Mouse (Mus musculus) embryonic facial prominence, embryonic 10.5 days (tissue): Measurements from ENCODE around the gene Dip2c. TPM values are rescaled to one million over a fixed set of nuclear protein-coding genes. Genes with fewer than 3 reads are reported as not detected.

ENCODE experiments used
- DNase-seq: peaks from one replicate; pipeline ENCODE4 v3.0.0-alpha.2; 2017; ENCODE audit warnings: low spot score
- H3K27ac ChIP-seq: fragments of 300-500 bp; sonication (generic); replicated peaks from 2 replicates; pipeline ENCODE4 v1.5.1; 2016; ENCODE audit warnings: mild to moderate bottlenecking
- H3K27me3 ChIP-seq: fragments of 300-500 bp; sonication (generic); replicated peaks from 2 replicates; pipeline ENCODE4 v1.6.1; 2016; ENCODE audit warnings: low read depth, mild to moderate bottlenecking; ENCODE audit not compliant: poor library complexity, severe bottlenecking
- H3K36me3 ChIP-seq: fragments of 300-500 bp; sonication (generic); replicated peaks from 2 replicates; pipeline ENCODE4 v1.6.1; 2016; ENCODE audit warnings: mild to moderate bottlenecking, moderate library complexity
- H3K4me1 ChIP-seq: fragments of 300-500 bp; sonication (generic); 2 replicates; pipeline ENCODE4 v1.6.1; 2016
- H3K4me3 ChIP-seq: fragments of 300-500 bp; sonication (generic); 2 replicates; pipeline ENCODE4 v1.5.1; 2016; ENCODE audit warnings: mild to moderate bottlenecking, moderate library complexity
- H3K9me3 ChIP-seq: fragments of 300-500 bp; sonication (generic); 2 replicates; pipeline ENCODE4 v1.6.1; 2016; ENCODE audit warnings: mild to moderate bottlenecking
- WGBS: fragments of 180-500 bp; shearing (Covaris S2); methylation state at CpG from one replicate; pipeline ENCODE4 v1.1.7; 2016; 5-methylcytosine and 5-hydroxymethylcytosine counted together
- polyA plus RNA-seq: library from polyadenylated mRNA; unstranded; fragments of >200 nt; fragmentation: Nextera tagmentation; extraction: Ambion mirVana; gene quantifications from 2 replicates; pipeline ENCODE4 v1.2.1, GENCODE M21; 2016

Dip2c gene
- polyA plus RNA-seq, 1 experiment from 2014 or later = 4.6 TPM

DNA sequence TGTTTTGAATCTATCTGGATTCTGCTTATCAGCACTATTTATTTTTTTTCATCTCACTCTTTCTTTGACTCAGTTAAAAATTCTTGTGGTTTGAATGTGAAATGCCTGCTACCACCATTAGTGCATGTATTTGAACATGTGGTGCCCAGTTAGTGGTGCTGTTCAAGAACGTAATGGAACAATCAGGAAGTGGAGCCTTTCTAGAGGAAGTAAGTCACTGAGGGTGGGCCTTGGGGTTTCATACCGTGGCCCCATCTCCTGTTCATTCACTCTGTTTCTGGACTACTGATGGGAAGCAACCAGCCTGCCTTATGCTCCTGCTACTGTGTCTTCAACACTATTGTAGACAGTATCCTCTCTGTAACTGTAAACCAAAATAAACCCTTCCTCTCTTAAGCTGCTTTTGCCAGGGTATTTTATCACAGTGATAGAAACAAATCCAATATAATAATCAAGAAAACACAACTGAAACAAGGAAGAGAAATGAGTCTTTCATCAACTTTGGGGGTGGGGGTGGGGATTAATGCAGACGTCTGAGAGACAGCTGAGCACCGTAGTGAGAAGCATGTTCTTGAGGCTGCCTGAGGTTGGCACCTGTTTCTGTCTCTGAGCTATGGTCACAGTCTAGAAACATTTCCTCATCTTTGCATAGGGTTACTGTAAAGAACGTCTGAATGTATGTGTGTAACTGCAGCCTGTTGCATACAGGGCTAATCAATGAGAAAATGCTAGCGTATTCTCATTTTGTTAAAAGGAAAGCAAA is 323.2 kb downstream of the Dip2c start:
- no peak overlapping the region for H3K4me3 ChIP-seq

DNA sequence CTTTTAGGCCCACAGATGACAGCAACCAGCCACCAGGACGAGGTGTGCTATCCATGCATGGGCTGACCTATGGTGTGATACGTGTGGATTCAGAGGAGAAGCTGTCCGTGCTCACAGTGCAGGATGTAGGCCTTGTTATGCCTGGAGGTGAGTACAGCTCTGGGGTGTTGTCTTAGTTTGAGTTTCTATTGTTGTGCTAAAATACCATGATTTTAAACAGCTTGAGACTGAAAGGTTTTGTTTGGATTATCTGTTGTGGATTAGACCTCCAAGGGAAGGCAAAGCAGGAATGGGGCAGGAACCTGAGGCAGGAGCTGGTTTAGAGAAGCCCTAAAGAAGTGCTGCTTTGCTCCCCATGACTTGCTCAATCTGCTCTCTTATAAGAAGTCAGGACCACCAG is 325.0 kb downstream of the Dip2c start:
- Histone ChIP-seq H3K4me3 (no peak overlapping the region), H3K36me3 (peaks cover 9% of the 10 kb centered on the region; the same call in 1 of the 2 replicates), H3K4me1 (no peaks in the 10 kb centered on the region), H3K9me3 (no peaks in the 10 kb centered on the region), H3K27ac (no peak overlapping the region), H3K27me3 (no peaks in the 10 kb centered on the region)
- DNase-seq = no peak
- WGBS = 66% methylated on average over 3 of the region's 3 CpGs

More for the DNA sequence above, 323.2 kb downstream of the Dip2c start:
- H3K27ac ChIP-seq = no peak overlapping the region
- H3K4me1 ChIP-seq = no peaks in the 10 kb centered on the region
- WGBS = 83% methylated on average over 6 of the region's 6 CpGs
- no peaks in the 10 kb centered on the region; the same call in 1 of the 2 replicates for H3K36me3 ChIP-seq
- H3K9me3 ChIP-seq = no peaks in the 10 kb centered on the region
- no peak for DNase-seq
- no peaks in the 10 kb centered on the region for H3K27me3 ChIP-seq

DNA sequence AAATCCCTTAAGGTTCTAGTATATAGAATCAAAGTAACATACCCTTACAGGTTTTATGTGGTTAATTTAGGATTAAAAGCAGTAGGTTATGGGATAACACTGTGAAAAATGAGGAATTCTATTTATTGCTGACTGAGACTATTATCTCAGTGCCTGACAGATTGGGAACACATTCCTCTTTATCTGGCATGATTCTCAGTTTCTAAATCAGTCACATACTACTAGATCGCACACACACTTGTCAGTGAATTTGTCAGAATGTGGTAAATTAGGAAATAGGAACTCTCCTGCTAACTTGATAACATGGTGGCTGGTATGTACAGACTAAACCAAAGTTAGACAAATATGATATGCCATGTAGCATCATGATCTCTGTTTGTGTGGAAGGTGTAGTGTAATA is 334.9 kb downstream of the Dip2c start:
- WGBS = 92% methylated on average over 1 of the region's 1 CpGs
- Histone ChIP-seq H3K27ac (no peak overlapping the region), H3K36me3 (peaks cover 14% of the 10 kb centered on the region), H3K27me3 (no peaks in the 10 kb centered on the region), H3K9me3 (no peaks in the 10 kb centered on the region), H3K4me3 (no peak overlapping the region), H3K4me1 (no peaks in the 10 kb centered on the region)
- no peak for DNase-seq

DNA sequence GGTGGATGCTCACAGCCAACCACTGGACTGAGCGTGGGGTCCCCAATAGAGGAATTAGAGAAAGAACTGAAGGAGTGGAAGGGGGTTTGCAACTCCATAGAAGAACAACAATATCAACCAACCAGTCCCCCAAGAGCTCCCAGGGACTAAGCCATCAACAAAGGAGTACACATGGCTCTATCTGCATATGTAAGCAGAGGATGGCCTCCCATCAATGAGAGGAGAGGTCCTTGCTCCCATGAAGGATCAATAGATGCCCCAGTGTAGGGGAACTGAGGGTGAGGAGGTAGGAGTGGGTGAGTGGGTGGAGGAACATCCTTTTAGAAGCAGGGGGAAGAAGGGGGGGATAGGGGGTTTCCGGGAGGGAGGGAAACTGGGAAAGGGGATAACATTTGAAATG is 356.4 kb downstream of the Dip2c start:
- H3K27me3 ChIP-seq = no peaks in the 10 kb centered on the region
- no peak overlapping the region for H3K27ac ChIP-seq
- WGBS = 69% methylated on average over 2 of the region's 2 CpGs
- no peak for DNase-seq
- no peak overlapping the region for H3K4me3 ChIP-seq
- no peaks in the 10 kb centered on the region for H3K4me1 ChIP-seq
- no peaks in the 10 kb centered on the region for H3K9me3 ChIP-seq
- H3K36me3 ChIP-seq = peaks cover 8% of the 10 kb centered on the region

DNA sequence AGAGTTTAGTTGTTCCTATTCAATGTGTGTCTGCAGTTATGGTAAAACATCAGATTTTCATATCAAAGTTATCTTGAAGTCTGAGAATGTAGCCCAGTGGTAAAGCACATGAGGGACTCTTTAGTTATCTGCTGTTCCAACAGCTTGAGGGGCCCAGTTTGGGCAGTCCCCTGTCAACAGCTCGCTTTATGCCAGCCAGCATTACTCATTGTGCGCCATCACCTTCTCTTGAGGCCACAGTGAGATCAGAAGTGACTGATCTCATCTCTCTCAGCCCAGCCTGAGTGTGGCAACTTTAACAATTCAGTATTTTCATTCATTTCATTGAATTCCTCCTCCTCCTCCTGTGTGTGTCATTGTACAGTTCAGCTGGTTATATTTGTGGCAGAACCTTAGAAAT is 359.6 kb downstream of the Dip2c start:
- WGBS = 88% methylated on average over 2 of the region's 2 CpGs

DNA sequence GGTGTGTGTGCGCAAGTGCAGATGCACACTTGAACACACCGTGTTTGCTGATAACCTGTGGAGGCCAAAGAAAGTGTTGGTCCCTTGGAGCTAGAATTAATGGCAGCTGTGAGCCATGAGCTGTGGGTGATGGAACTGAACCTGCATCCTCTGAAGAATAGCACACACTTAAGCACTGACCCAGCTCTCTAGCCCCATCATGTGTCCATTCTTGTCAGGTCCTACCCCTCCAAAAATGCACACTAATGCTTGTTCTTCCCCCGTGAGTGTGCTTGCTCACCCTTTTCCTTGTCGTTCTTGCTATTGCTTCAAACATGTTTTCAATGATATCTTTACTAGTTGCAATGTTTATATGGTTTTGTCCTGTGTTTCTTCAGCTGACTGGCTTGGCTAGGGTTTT is 360.2 kb downstream of the Dip2c start:
- Histone ChIP-seq H3K27ac (no peak overlapping the region), H3K9me3 (no peaks in the 10 kb centered on the region), H3K36me3 (no peaks in the 10 kb centered on the region), H3K27me3 (no peaks in the 10 kb centered on the region), H3K4me1 (no peaks in the 10 kb centered on the region), H3K4me3 (no peak overlapping the region)
- DNase-seq = peak; percentile 15
- 56% methylated on average over 4 of the region's 4 CpGs for WGBS

More for the DNA sequence above, 359.6 kb downstream of the Dip2c start:
- H3K27me3 ChIP-seq = no peaks in the 10 kb centered on the region
- no peak overlapping the region for H3K27ac ChIP-seq
- no peaks in the 10 kb centered on the region for H3K36me3 ChIP-seq
- H3K9me3 ChIP-seq = no peaks in the 10 kb centered on the region
- no peak for DNase-seq
- H3K4me3 ChIP-seq = no peak overlapping the region
- H3K4me1 ChIP-seq = no peaks in the 10 kb centered on the region

DNA sequence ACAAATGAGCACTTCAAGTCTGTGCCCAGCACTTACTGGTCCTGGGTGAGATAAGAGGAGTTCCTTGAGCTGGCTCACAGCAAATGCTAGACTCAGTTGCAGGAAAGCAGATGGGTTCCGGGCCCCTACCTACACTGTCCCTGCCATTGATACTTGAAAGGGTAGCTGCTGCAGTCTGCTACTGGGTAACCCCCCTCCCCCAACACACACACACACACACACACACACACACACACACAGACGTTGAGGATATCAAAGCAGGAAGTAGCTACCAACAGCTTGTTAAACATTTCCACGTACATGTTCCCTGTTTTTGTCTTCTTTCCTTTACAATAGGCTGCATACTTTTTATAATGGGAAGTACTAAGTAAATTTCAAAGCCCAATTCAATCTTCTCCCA is 361.6 kb downstream of the Dip2c start:
- Histone ChIP-seq H3K27ac (no peak overlapping the region), H3K4me1 (no peaks in the 10 kb centered on the region), H3K27me3 (no peaks in the 10 kb centered on the region), H3K36me3 (no peaks in the 10 kb centered on the region), H3K9me3 (no peaks in the 10 kb centered on the region), H3K4me3 (no peak overlapping the region)
- no peak for DNase-seq
- WGBS = 70% methylated on average over 3 of the region's 3 CpGs

DNA sequence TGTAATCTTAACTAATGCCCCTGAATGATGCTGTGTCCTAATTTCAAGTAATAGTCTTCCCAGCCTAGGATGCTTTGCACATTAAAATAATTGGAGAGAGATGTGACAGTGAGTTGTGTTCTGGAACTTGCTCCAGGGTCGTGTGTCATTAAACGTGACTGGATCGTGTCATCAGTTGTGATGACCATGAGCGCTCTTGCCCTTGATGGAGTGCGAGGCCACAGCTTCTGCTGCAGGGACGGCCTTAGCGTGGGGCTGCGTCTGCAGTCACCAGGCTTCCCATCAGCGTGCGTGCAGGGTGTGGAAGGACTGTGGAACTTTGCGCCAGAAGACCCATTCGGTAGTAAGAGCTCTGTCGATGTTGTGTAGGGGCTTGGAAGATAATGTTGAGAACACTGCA is 372.4 kb downstream of the Dip2c start:
- H3K27me3 ChIP-seq = no peaks in the 10 kb centered on the region
- 95% methylated on average over 13 of the region's 13 CpGs for WGBS
- H3K27ac ChIP-seq = no peak overlapping the region

DNA sequence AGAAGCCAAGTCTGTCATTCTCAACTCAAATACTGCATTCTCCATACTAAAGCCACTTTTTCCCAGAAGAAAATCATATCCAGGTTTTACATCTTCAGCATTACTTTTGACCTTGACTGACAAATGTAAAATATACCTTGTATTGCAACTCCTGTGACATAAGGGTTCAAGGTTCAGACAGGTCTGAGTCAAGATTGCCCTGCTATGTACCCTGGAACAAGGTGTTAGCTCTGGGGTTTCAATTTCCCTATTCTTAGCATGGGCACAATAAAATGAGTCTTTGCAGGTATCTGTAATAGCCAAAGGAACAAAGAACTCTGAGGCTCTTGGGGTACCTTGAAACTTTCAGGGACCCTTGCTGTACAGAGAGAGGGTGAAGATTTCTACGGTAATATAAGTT is 373.6 kb downstream of the Dip2c start:
- DNase-seq = no peak
- H3K9me3 ChIP-seq = no peaks in the 10 kb centered on the region
- WGBS = 87% methylated on average over 1 of the region's 1 CpGs
- H3K27me3 ChIP-seq = no peaks in the 10 kb centered on the region
- no peak overlapping the region for H3K27ac ChIP-seq
- no peaks in the 10 kb centered on the region for H3K4me1 ChIP-seq
- no peak overlapping the region for H3K4me3 ChIP-seq
- no peaks in the 10 kb centered on the region for H3K36me3 ChIP-seq

More for the DNA sequence above, 372.4 kb downstream of the Dip2c start:
- Histone ChIP-seq H3K4me1 (no peaks in the 10 kb centered on the region), H3K4me3 (no peak overlapping the region), H3K36me3 (no peaks in the 10 kb centered on the region), H3K9me3 (no peaks in the 10 kb centered on the region)
- DNase-seq = no peak

DNA sequence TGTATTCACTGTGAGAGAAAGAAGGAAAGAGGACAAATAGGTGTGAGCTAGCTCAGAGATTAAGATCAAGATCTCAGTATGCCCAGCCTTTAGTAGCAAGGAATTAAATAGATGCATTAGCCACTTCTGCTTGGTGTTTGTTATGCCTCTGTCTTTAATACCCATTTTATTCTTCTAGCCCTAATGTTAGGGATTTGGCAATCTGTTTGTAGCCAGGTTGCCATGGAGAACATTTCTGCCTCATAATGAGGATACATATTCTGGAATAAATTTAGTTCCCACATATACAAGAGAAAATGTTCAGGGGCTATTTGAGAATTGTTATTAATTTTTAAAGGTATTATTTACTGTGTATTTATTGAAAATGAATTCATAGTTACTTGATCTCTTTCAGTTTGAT is 374.3 kb downstream of the Dip2c start:
- no peak overlapping the region for H3K4me3 ChIP-seq
- H3K27me3 ChIP-seq = no peaks in the 10 kb centered on the region
- no peak for DNase-seq
- no peaks in the 10 kb centered on the region for H3K4me1 ChIP-seq
- H3K9me3 ChIP-seq = no peaks in the 10 kb centered on the region
- H3K36me3 ChIP-seq = no peaks in the 10 kb centered on the region
- H3K27ac ChIP-seq = no peak overlapping the region

DNA sequence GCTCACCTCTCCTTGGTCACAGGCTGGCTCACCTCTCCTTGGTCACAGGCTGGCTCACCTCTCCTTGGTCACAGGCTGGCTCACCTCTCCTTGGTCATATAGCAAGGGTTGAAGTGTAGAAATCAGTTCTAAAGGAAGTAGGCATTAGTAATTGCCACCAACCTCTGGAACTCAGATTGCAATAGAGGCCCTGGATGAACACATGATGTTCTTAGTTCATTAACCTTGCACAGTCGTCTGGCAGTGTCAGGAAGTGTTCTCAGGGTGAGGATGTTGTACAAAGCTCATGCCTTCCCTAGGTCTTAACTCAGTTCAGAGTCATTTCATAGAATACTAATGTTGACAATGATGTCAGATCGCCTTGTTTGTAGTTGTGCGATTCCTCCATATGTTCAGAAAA is 376.7 kb downstream of the Dip2c start:
- Histone ChIP-seq H3K4me1 (no peaks in the 10 kb centered on the region), H3K27ac (no peak overlapping the region), H3K4me3 (no peak overlapping the region), H3K27me3 (no peaks in the 10 kb centered on the region), H3K9me3 (no peaks in the 10 kb centered on the region), H3K36me3 (peaks cover 9% of the 10 kb centered on the region)
- no peak for DNase-seq
- 84% methylated on average over 3 of the region's 3 CpGs for WGBS

DNA sequence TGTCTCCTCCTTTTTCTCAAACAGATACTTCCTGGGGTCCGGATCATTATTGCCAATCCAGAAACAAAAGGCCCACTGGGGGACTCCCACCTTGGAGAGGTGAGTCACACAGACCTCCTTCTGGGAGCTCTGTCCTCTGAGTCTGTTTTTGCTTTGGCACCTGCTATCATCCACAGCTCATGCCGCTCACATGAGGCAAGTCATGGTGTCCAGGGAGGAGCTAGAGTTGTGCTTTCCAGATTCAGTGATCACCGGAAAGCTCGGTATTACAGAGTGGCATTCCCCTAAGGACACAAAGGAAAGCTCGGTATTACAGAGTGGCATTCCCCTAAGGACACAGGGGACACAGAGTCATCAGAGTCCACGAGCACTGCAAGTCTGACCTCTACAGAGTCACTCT is 380.3 kb downstream of the Dip2c start:
- Histone ChIP-seq H3K4me3 (no peak overlapping the region), H3K9me3 (no peaks in the 10 kb centered on the region), H3K27ac (no peak overlapping the region), H3K27me3 (no peaks in the 10 kb centered on the region), H3K36me3 (peaks cover 26% of the 10 kb centered on the region), H3K4me1 (no peaks in the 10 kb centered on the region)
- whole genome bisulfite sequencing = 89% methylated on average over 6 of the region's 6 CpGs
- DNase-seq = no peak

DNA sequence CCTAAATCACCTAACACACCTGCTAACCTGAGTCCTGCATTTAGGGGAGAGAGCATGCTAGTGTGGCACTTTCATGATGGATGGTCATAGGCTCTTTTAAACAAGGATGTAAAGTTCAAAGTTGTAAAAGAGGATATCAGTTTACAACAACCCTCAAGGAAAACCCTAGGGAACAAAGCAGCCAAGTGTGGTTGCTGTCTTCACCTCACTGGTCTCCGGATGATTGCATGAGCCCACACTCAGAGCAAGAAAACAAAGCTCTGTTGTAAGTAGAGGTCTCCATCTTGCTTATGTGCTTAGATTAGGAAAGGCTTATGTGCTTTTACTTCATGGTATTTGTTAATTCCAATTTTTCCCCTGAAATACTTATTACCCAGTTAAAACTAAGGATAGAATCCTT is 384.4 kb downstream of the Dip2c start:
- no peak overlapping the region for H3K27ac ChIP-seq
- 47% methylated on average over 1 of the region's 1 CpGs for WGBS
- no peaks in the 10 kb centered on the region for H3K27me3 ChIP-seq
- no peaks in the 10 kb centered on the region for H3K4me1 ChIP-seq
- DNase-seq = no peak
- H3K36me3 ChIP-seq = peaks cover 46% of the 10 kb centered on the region
- no peak overlapping the region for H3K4me3 ChIP-seq
- no peaks in the 10 kb centered on the region for H3K9me3 ChIP-seq
